ENCODE assay signal across 8 mouse cellular contexts in the genomic region with DNA sequence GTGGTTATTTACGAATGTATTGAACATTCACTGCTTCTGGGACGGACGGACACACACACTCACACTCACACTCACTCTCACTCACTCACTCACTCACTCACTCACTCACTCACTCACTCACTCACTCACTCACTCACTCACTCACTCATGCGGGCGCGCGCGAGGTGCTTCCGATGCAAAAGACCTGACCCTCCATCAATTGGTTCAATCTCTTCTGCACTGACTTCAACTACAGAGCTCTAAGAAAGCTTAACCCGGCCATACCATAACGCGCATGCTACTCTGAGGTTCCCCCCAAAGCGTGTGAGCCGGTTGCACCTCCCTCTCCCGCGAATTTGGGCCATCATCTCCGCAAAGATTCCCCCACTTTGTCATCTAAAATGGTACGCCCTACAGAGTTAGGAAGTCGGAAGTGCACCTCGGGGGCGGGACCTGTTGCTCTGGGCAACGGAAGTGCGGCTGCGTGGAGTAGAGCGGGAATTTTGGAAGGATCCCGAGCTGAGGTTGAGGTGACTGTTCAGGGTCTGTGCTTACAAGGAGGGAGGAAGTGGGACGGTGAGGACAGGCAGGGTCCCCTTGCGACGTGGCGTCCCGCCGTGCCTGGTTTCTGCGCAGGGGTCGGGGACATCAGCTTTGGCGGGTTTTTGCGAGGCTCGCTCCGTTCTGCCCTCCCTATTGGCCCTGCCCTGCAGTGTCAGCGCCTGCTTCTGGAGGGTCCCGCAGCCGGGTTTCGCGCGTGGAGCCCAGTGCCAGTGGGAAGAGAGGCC. TPM values are rescaled to one million over a fixed set of nuclear protein-coding genes. Genes with fewer than 3 reads are reported as not detected.
A peak's percentile ranks its signal among the peaks of the same experiment; 100 is the strongest.
DNase-seq lines count a peak whose midpoint lies in the region; ATAC-seq lines count a peak whose summit lies in the region.

Fanci (plus strand) TSS at position 47 of the 767 bp plus-strand sequence.

- no peaks in the 10 kb centered on the region for H3K27me3 ChIP-seq in hindbrain, embryonic 11.5 days (ENCODE audit: control insufficient read depth, insufficient read depth, low read length)

- peak within 1 kb of the TSS; percentile 53 for H3K27ac ChIP-seq in hindbrain, embryonic 11.5 days (ENCODE audit: low read depth, low read length)

- peak within 1 kb of the TSS; percentile 32 for H3K9ac ChIP-seq in hindbrain, embryonic 11.5 days (ENCODE audit: low read depth, low read length)

- no peaks in the 10 kb centered on the region for H3K36me3 ChIP-seq in hindbrain, embryonic 11.5 days (ENCODE audit: control insufficient read depth, insufficient read depth, low read length)

- no peaks in the 10 kb centered on the region for H3K4me1 ChIP-seq in hindbrain, embryonic 11.5 days (replicated peaks; ENCODE audit: control insufficient read depth, insufficient read depth, low read length)

- peak within 1 kb of the TSS; percentile 51 for H3K4me3 ChIP-seq in hindbrain, embryonic 11.5 days (ENCODE audit: low read depth, low read length)

- 2% methylated on average over 44 of the region's 44 CpGs for WGBS in hindbrain, embryonic 11.5 days

- DNase-seq in Muller cell, postnatal 12 days (ENCODE audit: inconsistent ontology term), result peak; percentile 98
- peak; percentile 92 for DNase-seq in cerebellum, adult 9-11 months
- DNase-seq in frontal cortex, adult 2 months (ENCODE audit: extremely low spot score in 1 of 2, low spot score in 1 of 2), result peak; percentile 87 to 96
- DNase-seq in hindbrain, embryonic 11.5 days (ENCODE audit: low spot score), result peak; percentile 99
- DNase-seq in layer of hippocampus, postnatal 10 days (ENCODE audit: low spot score in 2 of 2), result peak; percentile 97
- DNase-seq in lung, postnatal 10 days, result peak; percentile 96
- peak; percentile 93 for DNase-seq in ovary, postnatal 36 days (ENCODE audit: low spot score)
- peak; percentile 96 for DNase-seq in thymus, postnatal 25 days

- ATAC-seq in hindbrain, embryonic 11.5 days (ENCODE audit: low FRiP score), result peak; percentile 87

- peak within 1 kb of the TSS; percentile 85 for H3K4me2 ChIP-seq in hindbrain, embryonic 11.5 days (replicated peaks; ENCODE audit: low read depth, low read length)

- H3K9me3 ChIP-seq in hindbrain, embryonic 11.5 days (ENCODE audit: control insufficient read depth, low read length), result no peaks in the 10 kb centered on the region

RNA-seq across cellular contexts. Expression of gene Fanci, which starts in this region (rescaled TPM):
- 0.34 and 0.46 TPM in 2 replicates for polyA plus RNA-seq in frontal cortex, adult 2 months (2012; rRNA removed)
- polyA plus RNA-seq in hindbrain, embryonic 11.5 days (2014; fragmentation: Nextera tagmentation; extraction: Ambion mirVana), result 11.7 and 16.5 TPM in 2 replicates
- 1 to 10 TPM; 1.0 to 1.9 TPM for total RNA-seq in layer of hippocampus, postnatal 10 days (2021)

Comparison
In these comparisons a context has a peak if more than half of its experiments do, and no peak if none do; other contexts are left out.
1. Peak in every context shown above with its lines: DNase-seq, ATAC-seq, H3K4me3 ChIP-seq and H3K27ac ChIP-seq.
2. Peak in DNase-seq in frontal cortex, adult 2 months; RNA of the gene not detected or under 1 TPM.